Mouse (Mus musculus): ENCODE data around the gene Xrra1.

DNA sequence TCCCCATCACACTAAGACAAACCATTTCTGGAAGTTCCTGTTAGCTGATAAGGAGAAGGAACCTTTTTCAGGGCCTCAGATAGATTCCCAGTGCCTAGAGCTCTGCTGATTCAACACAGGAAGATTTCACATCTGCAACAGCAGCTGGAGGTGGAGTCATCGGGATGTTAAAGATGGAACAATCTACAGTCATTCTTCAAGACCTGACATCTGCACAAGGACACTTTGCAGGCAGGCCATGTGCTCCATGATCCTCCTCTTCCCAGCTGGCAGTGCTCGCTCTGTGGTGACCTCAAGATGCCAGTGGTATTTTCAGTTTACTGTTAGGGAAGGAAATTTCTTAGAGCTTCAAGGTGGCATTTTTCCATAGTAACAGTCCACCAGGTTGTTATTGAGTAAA is 33.4 kb downstream of the Xrra1 start:
- TF ChIP-seq CTCF (IDR thresholded peaks at IDR 0.05; ENCODE audit: extremely low read depth, insufficient read length, insufficient replicate concordance, low read depth, low read length) (no peak), POLR2A (IDR thresholded peaks at IDR 0.05; ENCODE audit: low read depth, low read length) (no peak)

Measured in small intestine, adult 2 months (tissue).